Mouse (Mus musculus): ENCODE measurements around the gene B9d1. TPM values are rescaled to one million over a fixed set of nuclear protein-coding genes. Genes with fewer than 3 reads are reported as not detected.

Gene B9d1
- polyA plus RNA-seq, 1 experiment: 3.4 TPM

DNA sequence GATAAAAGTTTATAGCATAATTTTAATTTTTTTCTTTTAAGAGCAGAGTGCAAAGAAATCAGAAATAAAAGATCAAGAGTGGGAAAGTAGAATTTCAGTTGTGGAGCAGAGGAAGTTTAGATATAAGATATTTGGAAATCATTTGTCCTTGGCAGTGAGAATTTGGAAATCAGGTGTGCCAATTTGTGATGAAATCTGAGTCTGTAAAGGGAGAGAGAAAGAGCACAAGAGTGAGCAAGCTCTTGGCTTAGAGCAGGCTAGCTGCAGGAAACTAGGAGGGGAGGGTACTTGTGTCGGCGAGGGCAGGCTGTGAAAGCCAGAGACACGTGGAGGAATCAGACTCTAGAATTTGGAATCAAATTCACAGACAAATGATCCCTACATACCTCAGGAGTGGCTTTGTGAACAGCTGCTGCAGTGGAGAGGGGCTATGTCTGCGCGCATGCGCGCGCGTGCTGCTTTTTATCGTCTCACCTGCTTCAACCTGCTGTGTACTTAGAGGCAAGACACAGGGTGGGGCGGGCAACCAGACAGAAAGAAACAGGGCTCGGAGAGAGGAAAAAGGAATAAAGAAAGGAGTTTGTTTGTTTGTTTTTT is 28.1 kb upstream of the B9d1 start:
- no peak for TF ChIP-seq CTCF (IDR thresholded peaks at IDR 0.05; ENCODE audit: extremely low read depth, insufficient read depth, insufficient read length, insufficient replicate concordance)
- no peak for TF ChIP-seq POLR2A (IDR thresholded peaks at IDR 0.05; ENCODE audit: low read depth, low read length)
- Histone ChIP-seq H3K27ac (ENCODE audit: insufficient read depth, low read length) (no peak overlapping the region), H3K4me3 (ENCODE audit: extremely low read depth, insufficient read depth, insufficient read length) (no peak overlapping the region), H3K4me1 (ENCODE audit: control insufficient read depth, insufficient read depth, insufficient read length) (no peaks in the 10 kb centered on the region), H3K27me3 (ENCODE audit: control insufficient read depth, insufficient read depth, low read length) (no peaks in the 10 kb centered on the region), H3K36me3 (ENCODE audit: control insufficient read depth, insufficient read depth, low read length) (no peaks in the 10 kb centered on the region)
- WGBS: 60% methylated on average over 12 of the region's 12 CpGs
- DNase-seq (ENCODE audit: low read depth in 1 of 2, low spot score in 2 of 2): no peak

GRCm38 (mm10) chr11:61477566-61478508 is 27.1 kb upstream of the B9d1 start:
- Histone ChIP-seq H3K36me3 (ENCODE audit: control insufficient read depth, insufficient read depth, low read length) (no peaks in the 10 kb centered on the region), H3K27ac (ENCODE audit: insufficient read depth, low read length) (no peak overlapping the region), H3K27me3 (ENCODE audit: control insufficient read depth, insufficient read depth, low read length) (no peaks in the 10 kb centered on the region), H3K4me3 (ENCODE audit: extremely low read depth, insufficient read depth, insufficient read length) (no peak overlapping the region), H3K4me1 (ENCODE audit: control insufficient read depth, insufficient read depth, insufficient read length) (no peaks in the 10 kb centered on the region)
- WGBS: 84% methylated on average over 17 of the region's 17 CpGs
- TF ChIP-seq CTCF (IDR thresholded peaks at IDR 0.05; ENCODE audit: extremely low read depth, insufficient read depth, insufficient read length, insufficient replicate concordance): no peak
- TF ChIP-seq POLR2A (IDR thresholded peaks at IDR 0.05; ENCODE audit: low read depth, low read length): no peak
- no peak for DNase-seq (ENCODE audit: low read depth in 1 of 2, low spot score in 2 of 2)

GRCm38 (mm10) chr11:61478788-61479187 is 26.2 kb upstream of the B9d1 start:
- DNase-seq (ENCODE audit: low read depth in 1 of 2, low spot score in 2 of 2): no peak
- WGBS: 87% methylated on average over 4 of the region's 4 CpGs
- Histone ChIP-seq H3K36me3 (ENCODE audit: control insufficient read depth, insufficient read depth, low read length) (no peaks in the 10 kb centered on the region), H3K27me3 (ENCODE audit: control insufficient read depth, insufficient read depth, low read length) (no peaks in the 10 kb centered on the region), H3K27ac (ENCODE audit: insufficient read depth, low read length) (no peak overlapping the region), H3K4me3 (ENCODE audit: extremely low read depth, insufficient read depth, insufficient read length) (no peak overlapping the region), H3K4me1 (ENCODE audit: control insufficient read depth, insufficient read depth, insufficient read length) (no peaks in the 10 kb centered on the region)
- TF ChIP-seq CTCF (IDR thresholded peaks at IDR 0.05; ENCODE audit: extremely low read depth, insufficient read depth, insufficient read length, insufficient replicate concordance): no peak
- no peak for TF ChIP-seq POLR2A (IDR thresholded peaks at IDR 0.05; ENCODE audit: low read depth, low read length)

- Histone ChIP-seq H3K27ac (ENCODE audit: insufficient read depth, low read length) (no peak overlapping the region), H3K4me1 (ENCODE audit: control insufficient read depth, insufficient read depth, insufficient read length) (no peaks in the 10 kb centered on the region), H3K4me3 (ENCODE audit: extremely low read depth, insufficient read depth, insufficient read length) (no peak overlapping the region), H3K36me3 (ENCODE audit: control insufficient read depth, insufficient read depth, low read length) (no peaks in the 10 kb centered on the region), H3K27me3 (ENCODE audit: control insufficient read depth, insufficient read depth, low read length) (no peaks in the 10 kb centered on the region)
- WGBS: 51% methylated on average over 9 of the region's 9 CpGs
- TF ChIP-seq POLR2A (IDR thresholded peaks at IDR 0.05; ENCODE audit: low read depth, low read length) (no peak), CTCF (IDR thresholded peaks at IDR 0.05; ENCODE audit: extremely low read depth, insufficient read depth, insufficient read length, insufficient replicate concordance) (no peak)
- no peak for DNase-seq (ENCODE audit: low read depth in 1 of 2, low spot score in 2 of 2)
Observed at GRCm38 (mm10) chr11:61481239-61482090, 23.5 kb upstream of the B9d1 start.

- 93% methylated on average over 13 of the region's 13 CpGs for WGBS
- H3K4me3 ChIP-seq (ENCODE audit: extremely low read depth, insufficient read depth, insufficient read length): no peak overlapping the region
- no peak overlapping the region for H3K27ac ChIP-seq (ENCODE audit: insufficient read depth, low read length)
- H3K4me1 ChIP-seq (ENCODE audit: control insufficient read depth, insufficient read depth, insufficient read length): no peaks in the 10 kb centered on the region
- no peaks in the 10 kb centered on the region for H3K27me3 ChIP-seq (ENCODE audit: control insufficient read depth, insufficient read depth, low read length)
- H3K36me3 ChIP-seq (ENCODE audit: control insufficient read depth, insufficient read depth, low read length): no peaks in the 10 kb centered on the region
- no peak for TF ChIP-seq CTCF (IDR thresholded peaks at IDR 0.05; ENCODE audit: extremely low read depth, insufficient read depth, insufficient read length, insufficient replicate concordance)
- no peak for TF ChIP-seq POLR2A (IDR thresholded peaks at IDR 0.05; ENCODE audit: low read depth, low read length)
- DNase-seq (ENCODE audit: low read depth in 1 of 2, low spot score in 2 of 2): no peak
Observed at GRCm38 (mm10) chr11:61483226-61483845, 21.6 kb upstream of the B9d1 start.

DNA sequence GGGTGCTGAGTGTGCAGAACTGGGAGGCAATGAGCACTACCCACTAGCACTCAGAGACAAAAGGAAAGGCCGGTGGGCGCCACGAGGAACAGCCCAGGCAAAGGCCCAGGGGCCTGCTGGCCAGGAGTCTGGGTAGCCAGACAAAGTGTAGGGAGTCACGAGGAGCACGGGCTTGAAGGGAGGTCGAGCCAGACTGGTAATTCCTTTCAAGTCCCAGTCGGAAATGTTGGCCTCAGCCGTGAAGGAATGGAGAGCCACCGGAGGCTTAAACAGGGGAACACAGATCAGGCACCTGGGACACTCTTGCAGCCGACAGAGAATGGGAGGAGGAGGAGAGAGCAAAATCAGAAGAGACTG is 20.7 kb upstream of the B9d1 start:
- no peaks in the 10 kb centered on the region for H3K36me3 ChIP-seq (ENCODE audit: control insufficient read depth, insufficient read depth, low read length)
- no peaks in the 10 kb centered on the region for H3K4me1 ChIP-seq (ENCODE audit: control insufficient read depth, insufficient read depth, insufficient read length)
- no peak for TF ChIP-seq POLR2A (IDR thresholded peaks at IDR 0.05; ENCODE audit: low read depth, low read length)
- no peak for TF ChIP-seq CTCF (IDR thresholded peaks at IDR 0.05; ENCODE audit: extremely low read depth, insufficient read depth, insufficient read length, insufficient replicate concordance)
- H3K4me3 ChIP-seq (ENCODE audit: extremely low read depth, insufficient read depth, insufficient read length): no peak overlapping the region
- WGBS: 68% methylated on average over 10 of the region's 10 CpGs
- no peak overlapping the region for H3K27ac ChIP-seq (ENCODE audit: insufficient read depth, low read length)
- DNase-seq (ENCODE audit: low read depth in 1 of 2, low spot score in 2 of 2): no peak
- H3K27me3 ChIP-seq (ENCODE audit: control insufficient read depth, insufficient read depth, low read length): no peaks in the 10 kb centered on the region

All from spleen, adult 2 months (tissue).